Mouse (Mus musculus): ENCODE results near the gene Mup5.
"Not testable (repeated sequence)": the region's sequence is repeated elsewhere in the genome, so short reads cannot be mapped to it uniquely, and the experiment has no call there.

Mup5 gene

GRCm38 (mm10) chr4:61834952-61835708 is at the start of gene Mup5:
Gene Mup5 (minus strand): TSS chr4:61835233.
- no peak for DNase-seq (ENCODE audit: low spot score)

- DNase-seq (ENCODE audit: low spot score), result no peak
Observed at GRCm38 (mm10) chr4:61858160-61858559, 23.1 kb upstream of the Mup5 start.

- no peak for DNase-seq (ENCODE audit: low spot score)
Observed at GRCm38 (mm10) chr4:61855831-61856698, 21.0 kb upstream of the Mup5 start.

GRCm38 (mm10) chr4:61855344-61855743 is 20.3 kb upstream of the Mup5 start:
- DNase-seq (ENCODE audit: low spot score), result no peak

GRCm38 (mm10) chr4:61844758-61845455 is 9.9 kb upstream of the Mup5 start:
- DNase-seq (ENCODE audit: low spot score), result no peak

- no peak for DNase-seq (ENCODE audit: low spot score)
Observed at GRCm38 (mm10) chr4:61829211-61829610, 5.8 kb downstream of the Mup5 start.

GRCm38 (mm10) chr4:61823185-61823584 is 11.8 kb downstream of the Mup5 start:
- DNase-seq (ENCODE audit: low spot score), result no peak

GRCm38 (mm10) chr4:61822541-61822940 is 12.5 kb downstream of the Mup5 start:
- DNase-seq (ENCODE audit: low spot score), result not testable (repeated sequence)

- no peak for DNase-seq (ENCODE audit: low spot score)
Observed at GRCm38 (mm10) chr4:61815602-61816001, 19.4 kb downstream of the Mup5 start.

- DNase-seq (ENCODE audit: low spot score), result no peak
Observed at GRCm38 (mm10) chr4:61813435-61813834, 21.6 kb downstream of the Mup5 start.

- not testable (repeated sequence) for DNase-seq (ENCODE audit: low spot score)
Observed at GRCm38 (mm10) chr4:61811193-61811592, 23.8 kb downstream of the Mup5 start.

- not testable (repeated sequence) for DNase-seq (ENCODE audit: low spot score)
Observed at GRCm38 (mm10) chr4:61808926-61809325, 26.1 kb downstream of the Mup5 start.

- DNase-seq (ENCODE audit: low spot score), result not testable (repeated sequence)
Observed at GRCm38 (mm10) chr4:61789699-61790098, 45.3 kb downstream of the Mup5 start.

- DNase-seq (ENCODE audit: low spot score), result not testable (repeated sequence)
Observed at GRCm38 (mm10) chr4:61784231-61784630, 50.8 kb downstream of the Mup5 start.

- not testable (repeated sequence) for DNase-seq (ENCODE audit: low spot score)
Observed at GRCm38 (mm10) chr4:61782169-61782568, 52.9 kb downstream of the Mup5 start, which contains the start of gene Mup19. Gene Mup19 (minus strand): TSS chr4:61782269.
